Mouse (Mus musculus): Measurements from ENCODE around the gene A4galt.

DNA sequence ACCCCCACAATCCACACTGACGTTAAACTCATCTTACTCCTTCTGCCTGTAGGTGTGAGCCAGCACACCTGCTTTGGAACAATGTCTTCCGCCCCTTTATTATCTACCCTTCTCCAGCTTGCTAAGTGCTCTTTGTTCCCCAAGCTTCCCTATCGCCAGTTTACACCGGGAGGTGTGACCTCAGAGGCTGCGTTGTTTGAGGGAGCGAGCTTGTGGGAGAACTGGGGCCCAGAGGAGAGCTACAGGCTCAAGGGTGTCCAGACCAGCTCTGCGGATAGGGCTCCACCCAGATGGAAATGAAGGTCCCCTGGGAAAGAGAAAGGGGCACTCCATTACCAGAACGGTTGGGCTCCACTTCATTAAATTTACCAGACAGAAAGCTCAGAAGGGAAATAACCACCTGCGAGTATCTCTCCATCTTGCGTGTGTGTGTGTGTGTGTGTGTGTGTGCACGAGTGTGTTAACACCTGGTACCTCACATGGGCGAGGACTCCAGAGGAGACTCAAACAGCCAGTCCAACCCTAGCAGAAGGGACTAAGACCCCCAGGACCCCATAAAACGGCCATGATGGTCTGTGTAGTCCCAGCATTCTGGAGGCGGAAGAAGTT is 3.2 kb downstream of the A4galt start:
- TF ChIP-seq CTCF (IDR thresholded peaks at IDR 0.05; ENCODE audit: low read depth) = no peak
- TF ChIP-seq EP300 (IDR thresholded peaks at IDR 0.05; ENCODE audit: low read depth) = no peak

Data from liver, postnatal 0 days (tissue).